Mouse (Mus musculus) c-Kit-negative CD71-positive TER-119-positive erythroid progenitor cells, embryonic 14.5 days (primary cell): Measurements from ENCODE around the gene Zfp128.
"Not testable (repeated sequence)": the region's sequence is repeated elsewhere in the genome, so short reads cannot be mapped to it uniquely, and the experiment has no call there.

Experiments used
- DNase-seq: peaks from one replicate; pipeline ENCODE4 v3.0.0-alpha.2; 2013; ENCODE audit warnings: low read depth, low spot score

Zfp128 gene

GRCm38 (mm10) chr7:12921705-12922465 lies 40.9 kb downstream of the Zfp128 start, which contains the start of gene Rps5:
TSS of gene Rps5 (plus strand) at chr7:12922290.
- DNase-seq = peak; percentile 99

DNA sequence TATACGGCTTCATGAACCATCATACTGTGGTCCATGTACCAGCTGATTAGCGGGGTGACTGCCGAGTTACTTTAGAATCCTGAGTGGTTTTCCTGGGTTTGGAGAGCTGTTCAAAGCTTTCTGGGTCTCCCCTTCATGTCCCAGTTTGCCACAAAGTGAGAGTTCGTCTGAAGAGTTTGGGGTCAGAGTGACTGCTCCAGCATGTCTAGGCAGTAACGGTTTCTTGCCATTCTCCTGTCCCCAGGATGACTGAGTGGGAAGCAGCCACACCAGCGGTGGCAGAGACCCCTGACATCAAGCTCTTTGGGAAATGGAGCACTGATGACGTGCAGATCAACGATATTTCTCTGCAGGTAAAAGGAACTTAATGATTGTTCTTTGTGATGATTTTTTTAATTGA lies 41.8 kb downstream of the Zfp128 start:
- no peak for DNase-seq

DNA sequence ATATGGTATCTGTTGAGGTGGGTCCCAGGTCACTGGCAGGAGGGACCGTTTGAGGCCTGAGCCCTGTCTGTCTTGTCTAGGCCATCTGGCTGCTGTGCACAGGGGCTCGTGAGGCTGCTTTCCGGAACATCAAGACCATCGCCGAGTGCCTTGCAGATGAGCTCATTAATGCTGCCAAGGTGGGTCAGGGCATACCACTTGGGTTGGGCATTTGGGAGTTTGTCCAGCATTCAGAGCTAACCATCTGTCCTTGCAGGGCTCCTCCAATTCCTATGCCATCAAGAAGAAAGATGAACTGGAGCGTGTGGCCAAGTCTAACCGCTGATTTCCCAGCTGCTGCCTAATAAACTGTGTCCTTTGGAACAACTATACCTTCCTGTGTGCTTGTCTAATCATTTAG lies 45.3 kb downstream of the Zfp128 start:
- DNase-seq = no peak

- no peak for DNase-seq
These were observed 46.3 kb downstream of the Zfp128 start, which contains the start of gene Rnf225 for GRCm38 (mm10) chr7:12927191-12927680. TSS of gene Rnf225 (plus strand) at chr7:12927416.

DNA sequence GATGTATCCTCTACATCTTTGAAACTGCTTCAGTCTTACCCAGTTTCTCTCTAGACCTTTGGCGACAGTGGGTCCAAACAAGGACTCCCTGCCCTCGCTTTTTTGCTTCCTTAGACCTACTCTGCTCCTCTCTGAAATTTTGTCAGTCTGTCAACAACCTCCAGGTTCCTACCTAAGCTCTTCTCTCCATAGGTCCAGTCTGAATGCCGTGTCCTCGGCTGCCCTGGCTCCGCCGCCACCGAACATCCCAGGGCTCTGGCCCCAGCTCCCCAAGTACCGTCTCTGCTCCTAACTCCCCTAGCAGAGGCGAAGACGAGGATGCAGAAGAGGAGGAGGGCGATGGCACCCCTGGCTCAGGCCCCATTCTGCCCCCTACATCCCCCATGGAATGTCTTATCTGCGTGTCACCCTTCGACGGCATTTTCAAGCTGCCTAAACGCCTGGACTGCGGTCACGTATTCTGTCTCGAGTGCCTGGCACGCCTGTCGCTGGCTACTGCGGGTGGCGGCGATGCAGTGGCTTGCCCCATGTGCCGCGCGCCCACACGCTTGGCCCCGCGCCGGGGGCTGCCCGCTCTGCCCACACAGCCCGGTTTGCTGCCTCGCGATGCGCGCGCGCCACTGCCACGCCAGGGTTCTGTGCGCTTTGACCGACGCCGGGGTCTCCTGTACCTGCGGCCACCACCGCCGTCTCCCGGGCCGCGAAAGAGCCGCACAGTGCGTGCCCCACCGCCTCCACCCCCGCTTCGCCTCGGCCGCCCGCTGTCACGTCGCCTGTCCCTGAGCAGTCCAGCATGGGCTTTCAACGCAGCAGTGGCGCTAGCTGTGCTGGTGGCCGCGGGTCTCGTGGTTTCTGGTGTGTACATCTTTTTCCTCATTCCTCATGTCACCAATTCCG lies 47.0 kb downstream of the Zfp128 start:
- DNase-seq = no peak

GRCm38 (mm10) chr7:12933615-12934140 lies 52.7 kb downstream of the Zfp128 start:
- DNase-seq = no peak

- DNase-seq = no peak
These were observed 53.8 kb downstream of the Zfp128 start for GRCm38 (mm10) chr7:12934808-12935207.

GRCm38 (mm10) chr7:12937254-12937803 lies 56.4 kb downstream of the Zfp128 start:
- DNase-seq = not testable (repeated sequence)

- DNase-seq = no peak
These were observed 59.6 kb downstream of the Zfp128 start for GRCm38 (mm10) chr7:12940599-12940998.
